Mouse (Mus musculus): ENCODE measurements around the gene Svep1.

Gene Svep1

DNA sequence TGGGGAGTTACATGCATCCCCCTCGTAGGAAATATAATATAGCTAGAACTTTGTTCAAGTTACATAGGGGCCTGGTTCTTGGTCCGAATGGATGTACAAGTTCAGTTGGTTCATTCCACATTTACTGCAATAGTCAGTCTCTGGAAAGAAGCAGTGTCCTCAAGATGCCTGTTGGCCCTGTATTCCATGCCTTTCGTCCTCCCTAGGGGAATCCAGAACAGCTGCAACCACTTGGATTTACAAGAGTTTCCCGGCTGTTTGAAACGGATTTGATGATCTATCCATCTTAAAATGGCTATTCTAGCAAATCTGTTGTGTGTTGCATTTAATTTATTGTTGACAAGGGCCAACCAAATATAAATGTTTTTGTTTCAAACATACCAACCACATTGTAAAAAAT is 36.2 kb downstream of the Svep1 start:
- DNase-seq (ENCODE audit: low read depth) = no peak

DNA sequence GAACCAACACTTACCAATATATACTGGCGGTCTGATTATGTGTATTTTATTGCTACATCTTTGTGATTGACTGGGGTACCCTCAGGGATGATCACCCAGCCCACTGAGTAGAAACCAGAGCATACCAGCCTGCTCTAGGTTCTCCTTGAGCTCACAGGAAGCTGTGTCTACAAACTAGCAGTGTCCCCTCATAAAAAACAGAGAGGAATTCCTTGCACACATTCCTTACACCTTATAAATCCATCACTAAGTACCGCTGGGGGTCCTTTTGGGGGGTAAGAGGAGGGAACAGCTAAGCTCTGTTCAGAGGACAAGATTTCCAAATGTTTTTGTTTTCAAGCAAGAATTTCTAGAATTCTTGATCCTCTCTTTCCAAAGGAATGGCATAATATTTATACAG is 36.7 kb downstream of the Svep1 start:
- DNase-seq (ENCODE audit: low read depth) = no peak

GRCm38 (mm10) chr4:58168366-58168765 is 38.3 kb downstream of the Svep1 start:
- no peak for DNase-seq (ENCODE audit: low read depth)

GRCm38 (mm10) chr4:58165711-58166110 is 40.9 kb downstream of the Svep1 start:
- DNase-seq (ENCODE audit: low read depth) = no peak

DNA sequence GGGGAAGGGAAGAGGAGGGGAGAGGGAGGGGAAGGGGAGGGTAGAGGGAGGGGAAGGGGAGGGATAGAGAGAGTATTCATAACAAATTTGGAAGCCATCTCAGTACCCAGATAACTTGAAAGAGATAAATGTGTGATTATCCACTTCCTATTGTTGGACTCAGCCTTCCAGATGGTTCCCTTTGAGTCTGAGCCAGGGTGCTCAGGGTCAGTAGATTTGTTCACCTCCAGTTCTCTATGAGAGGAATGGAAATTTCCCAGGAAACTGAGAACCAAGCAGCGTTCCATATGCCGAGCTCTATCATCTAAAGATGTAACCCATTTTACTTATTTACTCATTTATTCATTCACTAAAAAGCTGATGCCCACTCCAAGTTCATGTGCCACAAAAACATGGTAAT is 44.8 kb downstream of the Svep1 start:
- DNase-seq (ENCODE audit: low read depth) = no peak

DNA sequence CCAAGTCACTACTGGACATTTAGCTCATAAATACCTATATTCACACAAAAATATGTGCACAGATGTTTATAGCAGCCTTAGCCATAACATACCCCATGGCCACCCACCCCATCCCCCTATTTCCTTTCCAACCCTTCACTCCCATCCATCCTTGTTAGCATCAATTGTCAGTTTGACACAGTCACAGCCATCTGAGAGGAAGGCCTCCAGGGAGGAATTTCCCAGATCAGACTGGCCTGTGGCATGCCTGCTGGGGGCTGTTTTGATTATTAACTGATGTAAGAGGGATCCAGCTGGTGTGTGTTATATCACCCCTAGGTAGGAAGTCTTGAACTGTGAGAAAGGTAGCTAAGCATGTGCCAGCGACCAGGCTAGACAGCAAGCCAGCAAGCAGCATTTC is 47.1 kb downstream of the Svep1 start:
- DNase-seq (ENCODE audit: low read depth) = no peak

DNA sequence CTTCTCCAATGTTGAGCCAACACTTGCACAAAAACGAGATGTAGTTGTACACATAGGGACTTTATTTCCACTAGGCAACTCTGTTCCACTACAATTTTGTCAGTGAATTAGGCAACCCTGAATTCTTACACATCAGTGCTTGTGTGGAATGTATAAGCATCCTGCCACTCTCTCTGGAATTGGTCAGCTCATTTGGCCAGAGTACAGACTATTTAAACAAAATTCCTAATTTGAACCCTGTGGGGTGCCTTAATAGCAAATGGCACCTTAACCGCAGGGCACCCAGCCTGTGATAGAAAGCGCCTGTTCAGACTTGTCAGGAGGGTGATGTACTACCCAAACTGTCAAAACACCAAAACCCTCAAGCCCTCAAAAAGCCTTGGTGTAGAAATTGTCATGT is 56.4 kb downstream of the Svep1 start:
- no peak for DNase-seq (ENCODE audit: low read depth)

- no peak for DNase-seq (ENCODE audit: low read depth)
Measured at GRCm38 (mm10) chr4:58149186-58149585, 57.5 kb downstream of the Svep1 start.

GRCm38 (mm10) chr4:58148547-58148946 is 58.1 kb downstream of the Svep1 start:
- no peak for DNase-seq (ENCODE audit: low read depth)

GRCm38 (mm10) chr4:58146676-58147075 is 60.0 kb downstream of the Svep1 start:
- no peak for DNase-seq (ENCODE audit: low read depth)

GRCm38 (mm10) chr4:58139764-58140556 is 66.7 kb downstream of the Svep1 start:
- no peak for DNase-seq (ENCODE audit: low read depth)

DNA sequence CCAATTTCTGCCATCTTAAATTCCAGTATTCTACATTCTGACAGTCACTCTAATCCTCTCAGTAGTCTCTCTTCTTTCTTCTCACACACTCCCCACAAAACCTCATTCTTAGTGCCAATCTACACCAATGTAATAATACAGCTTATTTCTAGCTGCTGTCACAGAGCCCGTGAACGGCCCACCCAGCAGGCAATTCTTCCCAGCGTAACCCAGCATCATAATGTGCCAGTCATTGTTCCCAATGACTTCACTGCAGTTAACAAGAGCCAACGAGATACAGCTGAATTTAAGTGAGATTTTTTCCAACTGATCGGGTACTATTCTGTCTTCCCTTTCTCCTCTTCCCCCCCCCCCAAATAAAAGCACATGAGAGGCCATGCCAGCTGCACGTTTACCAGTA is 67.4 kb downstream of the Svep1 start:
- no peak for DNase-seq (ENCODE audit: low read depth)

DNA sequence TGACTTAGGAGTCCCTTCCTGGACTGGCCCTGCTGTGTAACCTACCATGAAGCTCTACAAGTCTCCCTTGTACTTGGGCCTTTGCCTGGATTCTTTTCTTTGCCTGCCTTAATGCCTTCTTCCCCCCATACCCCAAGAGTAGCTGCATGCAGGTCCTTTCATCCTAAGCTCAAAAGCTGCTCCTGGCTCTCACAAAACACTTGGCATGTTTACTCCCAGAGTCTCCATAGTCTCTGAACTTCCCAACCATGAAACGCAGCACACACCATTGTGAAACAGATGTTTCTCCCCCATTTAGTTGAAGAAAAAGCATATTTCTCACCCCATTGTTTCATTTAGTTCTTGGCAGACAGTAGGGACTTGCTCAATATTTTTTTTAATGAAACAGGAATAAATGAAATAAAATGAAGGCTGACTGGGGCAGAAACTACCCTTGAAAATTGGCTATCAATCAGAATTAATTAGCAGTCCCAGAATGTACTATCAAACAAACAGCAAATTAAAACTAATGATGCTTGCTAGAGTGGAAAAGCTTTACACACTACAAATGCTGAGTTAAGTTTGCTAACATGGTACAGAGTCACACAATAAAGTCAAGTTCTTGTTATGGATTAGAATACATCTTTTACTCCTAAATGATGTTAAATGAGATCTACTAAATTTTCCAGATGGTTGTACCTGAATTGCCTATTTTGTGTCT is 72.9 kb downstream of the Svep1 start:
- no peak for DNase-seq (ENCODE audit: low read depth)

- no peak for DNase-seq (ENCODE audit: low read depth)
Measured at GRCm38 (mm10) chr4:58129844-58130243, 76.8 kb downstream of the Svep1 start.

GRCm38 (mm10) chr4:58127024-58127423 is 79.6 kb downstream of the Svep1 start:
- peak; percentile 17 for DNase-seq (ENCODE audit: low read depth)

- DNase-seq (ENCODE audit: low read depth) = no peak
Measured at GRCm38 (mm10) chr4:58115452-58115851, 91.2 kb downstream of the Svep1 start.

DNA sequence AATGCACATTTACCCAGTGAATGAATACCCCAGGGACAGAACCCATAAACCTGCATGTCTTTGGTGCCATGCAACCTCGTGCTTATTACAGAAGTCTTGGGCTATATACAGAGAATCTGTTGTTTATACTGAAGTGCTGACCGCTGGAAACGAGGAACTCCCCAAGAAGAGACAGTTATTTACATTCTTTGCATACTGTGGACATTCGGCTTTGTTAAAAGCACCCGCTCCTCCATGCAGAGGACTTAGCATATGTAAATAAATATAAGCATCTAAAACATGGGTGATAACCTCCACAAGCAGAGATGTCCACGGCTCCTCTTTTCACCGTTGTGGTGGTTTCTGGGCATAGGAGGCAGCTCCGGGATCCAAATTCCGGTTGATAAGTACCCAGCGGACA is 95.7 kb downstream of the Svep1 start:
- no peak for DNase-seq (ENCODE audit: low read depth)

DNA sequence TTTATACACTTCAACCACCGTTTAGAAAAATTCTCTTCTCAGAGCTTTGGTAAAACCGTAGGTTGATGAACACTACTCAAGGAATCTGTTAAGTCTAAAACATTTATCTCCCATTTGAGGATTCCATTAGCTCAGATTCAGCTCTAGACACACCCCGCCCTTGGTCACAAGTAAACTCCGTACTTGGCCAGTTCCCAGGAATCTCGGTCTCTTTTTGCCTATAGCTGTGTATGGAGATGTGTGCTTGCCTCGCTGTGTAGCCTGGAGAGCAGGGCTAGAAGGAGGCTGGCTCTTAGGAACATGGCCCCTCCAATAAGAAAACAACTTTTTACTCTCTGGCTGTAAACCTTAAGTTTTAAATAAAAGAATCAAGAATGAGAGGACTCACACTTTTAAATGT is 96.9 kb downstream of the Svep1 start:
- DNase-seq (ENCODE audit: low read depth) = no peak

DNA sequence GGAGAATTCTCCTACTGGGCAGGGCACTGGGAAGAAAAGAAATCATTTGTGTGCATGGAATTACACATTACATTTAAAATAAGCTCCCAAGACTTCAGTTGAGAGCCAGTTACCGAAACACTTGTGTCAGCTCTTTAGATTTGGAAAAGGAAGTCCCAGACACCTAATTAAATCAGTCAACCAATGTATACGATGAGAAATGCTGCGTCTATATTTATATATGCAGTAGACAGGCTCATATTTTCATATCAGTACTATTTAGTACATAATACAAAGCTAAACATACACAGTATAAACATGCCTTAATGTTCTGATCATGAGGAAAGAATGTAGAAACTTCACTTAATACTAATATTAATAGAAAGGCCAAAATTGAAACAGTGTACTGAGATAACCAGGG is 98.3 kb downstream of the Svep1 start:
- DNase-seq (ENCODE audit: low read depth) = no peak

GRCm38 (mm10) chr4:58097732-58098131 is 108.9 kb downstream of the Svep1 start:
- peak; percentile 79 for DNase-seq (ENCODE audit: low read depth)

- no peak for DNase-seq (ENCODE audit: low read depth)
Measured at GRCm38 (mm10) chr4:58086738-58087137, 119.9 kb downstream of the Svep1 start.

GRCm38 (mm10) chr4:58086151-58086550 is 120.5 kb downstream of the Svep1 start:
- peak; percentile 31 for DNase-seq (ENCODE audit: low read depth)

- peak; percentile 70 for DNase-seq (ENCODE audit: low read depth)
Measured at GRCm38 (mm10) chr4:58085340-58085739, 121.3 kb downstream of the Svep1 start.

DNA sequence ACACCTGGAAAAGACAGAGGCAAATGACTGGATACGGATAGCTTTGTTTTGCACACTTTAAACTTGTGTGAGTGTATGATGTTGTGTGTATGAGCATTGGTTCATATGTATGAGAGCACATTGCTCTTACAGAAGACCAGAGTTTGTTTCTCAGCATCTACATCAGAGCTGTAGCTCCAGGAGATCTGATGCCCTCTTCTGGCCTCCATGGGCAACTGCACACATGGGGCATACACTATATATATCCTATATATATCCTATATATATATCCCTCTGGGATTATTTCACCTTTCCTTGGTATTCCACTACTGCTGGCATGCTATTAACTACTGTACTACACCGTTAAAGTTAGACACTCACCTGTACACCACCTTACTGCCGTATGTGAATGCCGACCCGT is 122.5 kb downstream of the Svep1 start:
- DNase-seq (ENCODE audit: low read depth) = peak; percentile 6

Data from 416B (cell line).